In genomic region chr8:57333483-57333770, GRCm38 (mm10) we compare ENCODE assay signal across 11 mouse cellular contexts. TPM values are rescaled to one million over a fixed set of nuclear protein-coding genes. Genes with fewer than 3 reads are reported as not detected.
DNase-seq lines count a peak whose midpoint lies in the region; ATAC-seq and TF ChIP-seq lines count a peak whose summit lies in the region.
"Had no signal": no experiment of that assay in that cellular context is flagged by ENCODE, and none has a peak within 500 bp of the region (broad histone marks: within the 10 kb centered on the region; RNA-seq: fewer than 3 reads in every experiment).

No protein-coding gene starts in this region.

- H3K4me3 ChIP-seq in layer of hippocampus, adult 2 months = no peak overlapping the region
- peak overlapping the region; percentile 48 for H3K4me3 ChIP-seq in embryonic facial prominence, embryonic 10.5 days
- peak overlapping the region; percentile 56 for H3K4me3 ChIP-seq in heart, embryonic 11.5 days (ENCODE audit: low read depth, low read length)
- H3K4me3 ChIP-seq in limb, embryonic 15.5 days = peak overlapping the region; percentile 37

- H3K27me3 ChIP-seq in embryonic facial prominence, embryonic 10.5 days (replicated peaks; ENCODE audit: low read depth, poor library complexity, severe bottlenecking) = peaks cover 100% of the 10 kb centered on the region
- H3K27me3 ChIP-seq in heart, embryonic 11.5 days (ENCODE audit: control insufficient read depth, insufficient read depth, low read length) = no peaks in the 10 kb centered on the region
- peaks cover 65% of the 10 kb centered on the region for H3K27me3 ChIP-seq in limb, embryonic 15.5 days
- H3K27me3 ChIP-seq: Patski had no signal

- H3K4me1 ChIP-seq in embryonic facial prominence, embryonic 10.5 days = peaks cover 23% of the 10 kb centered on the region
- peaks cover 21% of the 10 kb centered on the region for H3K4me1 ChIP-seq in heart, embryonic 11.5 days (ENCODE audit: control insufficient read depth, insufficient read depth, low read length)
- peaks cover 32% of the 10 kb centered on the region for H3K4me1 ChIP-seq in limb, embryonic 15.5 days

- H3K9me3 ChIP-seq in embryonic facial prominence, embryonic 10.5 days = no peaks in the 10 kb centered on the region
- no peaks in the 10 kb centered on the region for H3K9me3 ChIP-seq in heart, embryonic 11.5 days (replicated peaks; ENCODE audit: control insufficient read depth, low read length)
- H3K9me3 ChIP-seq in limb, embryonic 15.5 days = no peaks in the 10 kb centered on the region

- ATAC-seq in heart, embryonic 11.5 days (replicated peaks; ENCODE audit: insufficient number of reproducible peaks, low FRiP score, low TSS enrichment) = no peak
- ATAC-seq in limb, embryonic 15.5 days (ENCODE audit: insufficient number of reproducible peaks, low FRiP score, low TSS enrichment, low read depth) = no peak
- ATAC-seq: inflammation-experienced regulatory T-cells, adult 6 months; Patski had no signal

- WGBS in embryonic facial prominence, embryonic 10.5 days = 1% methylated on average over 9 of the region's 9 CpGs
- under 1% methylated on average over 9 of the region's 9 CpGs for WGBS in heart, embryonic 11.5 days (ENCODE audit: insufficient replicate concordance)
- WGBS in limb, embryonic 15.5 days = under 1% methylated on average over 9 of the region's 9 CpGs

- peak; percentile 43 for TF ChIP-seq CTCF in layer of hippocampus, adult 2 months (conservative IDR thresholded peaks at IDR 0.05)

- H3K9ac ChIP-seq in heart, embryonic 11.5 days (ENCODE audit: low read depth, low read length) = peak overlapping the region; percentile 85
- H3K9ac ChIP-seq in limb, embryonic 15.5 days = no peak overlapping the region

- DNase-seq in layer of hippocampus, adult 2 months (ENCODE audit: low spot score in 2 of 2) = no peak
- DNase-seq in layer of hippocampus, adult 8-10 months (ENCODE audit: low spot score in 2 of 2) = no peak
- DNase-seq in embryonic facial prominence, embryonic 10.5 days (ENCODE audit: low spot score) = no peak
- no peak for DNase-seq in adrenal gland, adult 18-20 months (ENCODE audit: low spot score in 2 of 2)
- DNase-seq in embryo, embryonic 10.5 days (ENCODE audit: low spot score) = no peak
- DNase-seq in ovary, postnatal 36 days (ENCODE audit: low spot score) = no peak
- DNase-seq: cerebellum, adult 9-11 months had no signal

- no peak overlapping the region for H3K27ac ChIP-seq in layer of hippocampus, adult 2 months
- peak overlapping the region; percentile 80 for H3K27ac ChIP-seq in embryonic facial prominence, embryonic 10.5 days (replicated peaks)
- H3K27ac ChIP-seq in heart, embryonic 11.5 days (ENCODE audit: low read depth, low read length) = peak overlapping the region; percentile 99
- peak overlapping the region; percentile 74 for H3K27ac ChIP-seq in limb, embryonic 15.5 days

- H3K4me2 ChIP-seq in heart, embryonic 11.5 days = peak overlapping the region; percentile 74
- peak overlapping the region; percentile 75 for H3K4me2 ChIP-seq in limb, embryonic 15.5 days

- no peaks in the 10 kb centered on the region for H3K36me3 ChIP-seq in embryonic facial prominence, embryonic 10.5 days (replicated peaks)
- no peaks in the 10 kb centered on the region for H3K36me3 ChIP-seq in heart, embryonic 11.5 days (ENCODE audit: control insufficient read depth, insufficient read depth, low read length)
- no peaks in the 10 kb centered on the region for H3K36me3 ChIP-seq in limb, embryonic 15.5 days

RNA-seq across cellular contexts. Expression of gene Hand2, which starts 12.6 kb away (rescaled TPM):
- not detected for total RNA-seq in layer of hippocampus, adult 2 months (2021)
- total RNA-seq in layer of hippocampus, adult 8-10 months (2022) = not detected
- 3.9 and 5.4 TPM in 2 replicates for polyA plus RNA-seq in embryonic facial prominence, embryonic 10.5 days (2016; fragmentation: Nextera tagmentation; extraction: Ambion mirVana)
- polyA plus RNA-seq in heart, embryonic 11.5 days (2014; fragmentation: Nextera tagmentation; extraction: Ambion mirVana) = 17.2 and 17.9 TPM in 2 replicates
- polyA plus RNA-seq in limb, embryonic 15.5 days (2015; fragmentation: Nextera tagmentation; extraction: Ambion mirVana) = 5.0 and 6.6 TPM in 2 replicates
- total RNA-seq in adrenal gland, adult 18-20 months (2021) = 10 to 100 TPM; 33.9 to 39.7 TPM
- polyA plus RNA-seq: inflammation-experienced regulatory T-cells, adult 6 months had no signal

Comparison
In these comparisons a context has a peak if more than half of its experiments do, and no peak if none do; other contexts are left out.
1. RNA of gene Hand2, which starts 12.6 kb away (total RNA-seq): 33.9 to 39.7 TPM in adrenal gland, adult 18-20 months; not detected in layer of hippocampus, adult 2 months and not detected in layer of hippocampus, adult 8-10 months; every median in the first group is over 10 times any median in the second.